Mouse (Mus musculus): ENCODE results near the gene Cox4i2. TPM values are rescaled to one million over a fixed set of nuclear protein-coding genes. Genes with fewer than 3 reads are reported as not detected.

The Cox4i2 gene
- total RNA-seq, 1 experiment from 2014 or later, result 6.3 TPM

GRCm38 (mm10) chr2:152769677-152770076 is 15.7 kb downstream of the Cox4i2 start:
- DNase-seq, result no peak

GRCm38 (mm10) chr2:152771571-152771970 is 17.6 kb downstream of the Cox4i2 start:
- no peak for DNase-seq

- no peak for DNase-seq
These were observed 18.3 kb downstream of the Cox4i2 start for GRCm38 (mm10) chr2:152772231-152772630.

GRCm38 (mm10) chr2:152775357-152775756 is 21.4 kb downstream of the Cox4i2 start:
- DNase-seq, result no peak

- no peak for DNase-seq
These were observed 22.0 kb downstream of the Cox4i2 start for GRCm38 (mm10) chr2:152776019-152776418.

GRCm38 (mm10) chr2:152776435-152776834 is 22.5 kb downstream of the Cox4i2 start:
- no peak for DNase-seq

- no peak for DNase-seq
These were observed 23.1 kb downstream of the Cox4i2 start for GRCm38 (mm10) chr2:152777081-152777480.

GRCm38 (mm10) chr2:152780466-152780865 is 26.5 kb downstream of the Cox4i2 start:
- peak; percentile 64 for DNase-seq

- peak; percentile 59 for DNase-seq
These were observed 27.2 kb downstream of the Cox4i2 start for GRCm38 (mm10) chr2:152781031-152781711.

- DNase-seq, result peak; percentile 74
These were observed 28.7 kb downstream of the Cox4i2 start for GRCm38 (mm10) chr2:152782656-152783055.

- DNase-seq, result no peak
These were observed 29.3 kb downstream of the Cox4i2 start for GRCm38 (mm10) chr2:152783241-152783640.

GRCm38 (mm10) chr2:152784640-152785039 is 30.7 kb downstream of the Cox4i2 start:
- no peak for DNase-seq

GRCm38 (mm10) chr2:152785446-152786350 is 31.7 kb downstream of the Cox4i2 start:
- DNase-seq, result peak; percentile 85

- DNase-seq, result no peak
These were observed 33.2 kb downstream of the Cox4i2 start for GRCm38 (mm10) chr2:152787136-152787535.

GRCm38 (mm10) chr2:152787543-152787942 is 33.6 kb downstream of the Cox4i2 start:
- no peak for DNase-seq

GRCm38 (mm10) chr2:152788892-152789421 is 35.0 kb downstream of the Cox4i2 start:
- DNase-seq, result peak; percentile 51

GRCm38 (mm10) chr2:152789591-152789999 is 35.6 kb downstream of the Cox4i2 start:
- DNase-seq, result peak; percentile 52

GRCm38 (mm10) chr2:152792461-152792860 is 38.5 kb downstream of the Cox4i2 start:
- DNase-seq, result no peak

GRCm38 (mm10) chr2:152793381-152793780 is 39.4 kb downstream of the Cox4i2 start:
- no peak for DNase-seq

GRCm38 (mm10) chr2:152794281-152794827 is 40.4 kb downstream of the Cox4i2 start:
- DNase-seq, result no peak

GRCm38 (mm10) chr2:152797589-152797988 is 43.6 kb downstream of the Cox4i2 start:
- DNase-seq, result no peak

GRCm38 (mm10) chr2:152799954-152800761 is 46.2 kb downstream of the Cox4i2 start:
- no peak for DNase-seq
